Mouse (Mus musculus) heart, embryonic 15.5 days (tissue): ENCODE results near the gene Map3k12. TPM values are rescaled to one million over a fixed set of nuclear protein-coding genes. Genes with fewer than 3 reads are reported as not detected.

Experiments
- ATAC-seq: fragments of 200-750 bp; cut with Nextera tagmentation; replicated peaks from 2 replicates; pipeline ENCODE4 v1.8.0; 2017; ENCODE audit warnings: low read depth, moderate TSS enrichment; ENCODE audit not compliant: insufficient number of reproducible peaks, insufficient read depth, low FRiP score
- H3K27ac ChIP-seq: fragments of 300-500 bp; sonication (generic); 2 replicates; pipeline ENCODE4 v1.5.1; 2015; ENCODE audit warnings: mild to moderate bottlenecking, inconsistent platforms
- H3K27me3 ChIP-seq: fragments of 300-500 bp; sonication (generic); 2 replicates; pipeline ENCODE4 v1.6.1; 2015; ENCODE audit warnings: inconsistent platforms
- H3K36me3 ChIP-seq: fragments of 300-500 bp; sonication (generic); 2 replicates; pipeline ENCODE4 v1.6.1; 2015; ENCODE audit warnings: mild to moderate bottlenecking, inconsistent platforms
- H3K4me1 ChIP-seq: fragments of 300-500 bp; sonication (generic); replicated peaks from 2 replicates; pipeline ENCODE4 v1.6.1; 2015; ENCODE audit warnings: inconsistent platforms
- H3K4me2 ChIP-seq: fragments of 300-500 bp; sonication (generic); 2 replicates; pipeline ENCODE4 v1.6.1; 2015; ENCODE audit warnings: inconsistent platforms, mild to moderate bottlenecking, moderate library complexity
- H3K4me3 ChIP-seq: fragments of 300-500 bp; sonication (generic); 2 replicates; pipeline ENCODE4 v1.5.1; 2015; ENCODE audit warnings: mild to moderate bottlenecking, inconsistent platforms
- H3K9ac ChIP-seq: fragments of 300-500 bp; sonication (generic); 2 replicates; pipeline ENCODE4 v1.6.1; 2015; ENCODE audit warnings: mild to moderate bottlenecking, inconsistent platforms
- H3K9me3 ChIP-seq: fragments of 300-500 bp; sonication (generic); replicated peaks from 2 replicates; pipeline ENCODE4 v1.6.1; 2016; ENCODE audit warnings: inconsistent platforms
- WGBS: fragments of 180-500 bp; shearing (Covaris S2); methylation state at CpG from one replicate; pipeline ENCODE4 v1.1.7; 2015; ENCODE audit warnings: mixed read lengths; 5-methylcytosine and 5-hydroxymethylcytosine counted together
- polyA plus RNA-seq: library from polyadenylated mRNA; unstranded; fragments of >200 nt; fragmentation: Nextera tagmentation; extraction: Ambion mirVana; gene quantifications from 2 replicates; pipeline ENCODE4 v1.2.1, GENCODE M21; 2015

Map3k12 gene
- polyA plus RNA-seq, 1 experiment from 2014 or later: 9.8 TPM

DNA sequence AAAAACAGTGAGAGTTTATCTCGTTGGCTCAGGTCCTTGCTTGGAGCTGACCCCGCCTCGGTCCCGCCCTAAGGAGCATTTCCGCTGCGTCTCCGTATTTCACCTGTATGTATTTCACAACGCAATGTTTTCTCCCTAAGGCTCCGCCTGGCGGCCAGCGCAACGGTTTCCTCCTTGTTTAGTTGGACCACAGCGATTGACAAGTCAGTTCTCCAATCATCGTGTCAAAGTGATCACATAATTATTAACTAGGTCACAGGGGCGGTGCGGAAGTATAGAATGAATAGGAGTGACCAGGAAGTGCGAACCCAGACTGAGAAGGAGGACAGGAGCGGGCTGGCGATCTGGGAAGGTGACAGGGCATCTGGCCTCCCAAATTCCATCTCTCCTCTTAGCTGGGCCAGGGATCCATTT lies 58.0 kb downstream of the Map3k12 start, which contains the start of gene Prr13:
Prr13 (plus strand) TSS at position 125 of the 414 bp plus-strand sequence.
- H3K4me1 ChIP-seq: peaks cover 22% of the 10 kb centered on the region
- H3K9ac ChIP-seq: peak within 1 kb of the TSS; percentile 58
- ATAC-seq: peak; percentile 81
- peak within 1 kb of the TSS; percentile 47 for H3K27ac ChIP-seq
- no peaks in the 10 kb centered on the region for H3K9me3 ChIP-seq
- WGBS: under 1% methylated on average over 19 of the region's 19 CpGs
- H3K4me2 ChIP-seq: peak within 1 kb of the TSS; percentile 69
- no peaks in the 10 kb centered on the region for H3K27me3 ChIP-seq
- H3K4me3 ChIP-seq: peak within 1 kb of the TSS; percentile 58
- peaks cover 6% of the 10 kb centered on the region for H3K36me3 ChIP-seq

DNA sequence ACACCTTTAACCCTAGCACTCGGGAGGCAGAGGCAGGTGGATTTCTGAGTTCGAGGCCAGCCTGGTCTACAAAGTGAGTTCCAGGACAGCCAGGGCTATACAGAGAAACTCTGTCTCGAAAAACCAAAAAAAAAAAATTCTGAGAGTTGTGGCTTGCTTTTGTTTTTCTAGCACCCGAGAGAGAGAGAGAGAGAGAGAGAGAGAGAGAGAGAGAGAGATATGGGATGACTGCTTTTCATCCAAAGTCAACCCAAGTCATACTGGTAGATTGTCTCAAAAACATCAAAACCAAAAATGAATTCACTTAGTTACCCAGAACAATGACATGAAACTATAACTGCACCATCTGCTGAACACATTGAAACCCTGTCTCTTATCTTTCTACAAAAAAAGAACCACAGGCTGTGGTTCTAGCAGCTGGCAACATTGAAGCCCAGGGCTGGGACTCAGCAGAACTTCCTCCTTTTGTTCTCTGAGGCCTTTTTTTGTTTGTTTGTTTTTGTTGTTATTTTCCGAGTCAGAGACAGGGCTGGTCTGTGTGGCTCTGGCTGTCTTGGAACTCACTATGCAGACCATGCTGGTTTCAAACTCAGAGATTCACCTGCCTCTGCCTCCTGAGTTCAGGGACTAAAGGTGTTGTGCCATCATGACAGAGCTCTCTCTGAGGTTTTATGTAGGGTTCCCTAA lies 58.7 kb downstream of the Map3k12 start:
- Histone ChIP-seq H3K4me2 (peak overlapping the region; percentile 69), H3K4me1 (peaks cover 22% of the 10 kb centered on the region), H3K36me3 (peaks cover 6% of the 10 kb centered on the region), H3K9me3 (no peaks in the 10 kb centered on the region), H3K9ac (no peak overlapping the region), H3K4me3 (peak overlapping the region; percentile 58), H3K27ac (peak overlapping the region; percentile 47), H3K27me3 (no peaks in the 10 kb centered on the region)
- ATAC-seq: no peak
- WGBS: 57% methylated on average over 5 of the region's 5 CpGs

DNA sequence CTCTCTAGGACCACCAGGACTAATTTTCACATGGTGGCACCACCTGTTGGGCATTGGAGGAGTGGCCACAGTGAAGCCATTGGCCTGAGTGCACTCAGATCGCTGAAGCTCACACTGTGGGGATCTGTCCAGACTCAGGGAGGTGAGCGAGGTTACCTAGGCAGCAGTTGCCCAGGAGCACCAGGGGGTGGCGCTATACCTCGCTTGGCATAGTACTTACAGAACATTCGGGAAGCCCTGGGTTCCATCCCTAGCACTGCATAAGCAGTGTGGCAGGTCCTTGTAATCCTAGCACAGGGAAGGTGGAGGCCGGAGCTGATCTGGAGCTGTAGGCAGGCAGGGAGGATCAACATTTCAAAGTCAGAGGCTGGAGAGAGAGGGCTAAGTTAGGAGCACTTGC lies 60.9 kb downstream of the Map3k12 start:
- Histone ChIP-seq H3K27ac (no peak overlapping the region), H3K4me3 (no peak overlapping the region), H3K9me3 (no peaks in the 10 kb centered on the region), H3K4me1 (peaks cover 21% of the 10 kb centered on the region), H3K9ac (no peak overlapping the region), H3K36me3 (no peaks in the 10 kb centered on the region), H3K4me2 (no peak overlapping the region), H3K27me3 (no peaks in the 10 kb centered on the region)
- 37% methylated on average over 6 of the region's 6 CpGs for WGBS
- ATAC-seq: no peak

DNA sequence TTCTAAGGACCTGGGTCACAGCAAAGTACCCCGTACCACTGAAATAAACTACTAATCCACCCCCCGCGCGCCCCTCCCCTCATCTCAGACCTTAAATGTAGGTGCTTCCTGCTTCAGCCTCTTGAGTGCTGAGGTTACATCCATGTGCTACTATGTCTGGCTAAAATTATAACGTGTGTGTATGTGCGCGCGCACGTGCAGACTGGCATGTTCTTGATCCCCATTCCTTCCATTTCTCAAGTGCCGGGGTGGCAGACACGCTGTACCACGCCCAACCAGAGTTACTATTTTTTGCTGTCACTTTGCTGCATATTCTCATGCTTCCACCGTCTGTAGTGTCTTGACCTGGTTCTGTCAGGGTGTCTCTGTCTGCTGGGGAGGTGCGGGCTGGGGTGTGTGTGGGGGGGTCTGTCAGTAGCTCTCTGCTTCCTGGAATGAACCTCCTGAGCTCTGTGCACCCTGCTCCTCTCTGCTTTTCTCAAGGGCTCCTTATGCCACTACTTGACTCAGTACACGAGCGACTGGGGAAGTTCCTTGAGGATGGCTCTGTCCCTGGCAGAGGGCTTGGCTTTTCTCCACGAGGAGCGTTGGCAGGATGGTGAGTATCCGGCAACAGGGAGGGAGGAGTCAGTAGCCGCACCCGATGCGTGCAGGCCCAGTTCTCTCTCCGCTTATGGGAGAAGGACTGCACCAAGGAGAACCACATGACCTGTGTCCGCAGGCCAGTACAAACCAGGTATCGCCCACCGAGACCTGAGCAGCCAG lies 65.0 kb downstream of the Map3k12 start:
- Histone ChIP-seq H3K9me3 (no peaks in the 10 kb centered on the region), H3K9ac (no peak overlapping the region), H3K27ac (no peak overlapping the region; the same call in 1 of the 2 replicates), H3K27me3 (no peaks in the 10 kb centered on the region), H3K4me3 (no peak overlapping the region), H3K4me2 (no peak overlapping the region), H3K4me1 (0 out of 2 replicates have a peak, but pooled peaks cover 4% of the 10 kb centered on the region), H3K36me3 (no peaks in the 10 kb centered on the region)
- no peak for ATAC-seq
- WGBS: 70% methylated on average over 26 of the region's 26 CpGs

DNA sequence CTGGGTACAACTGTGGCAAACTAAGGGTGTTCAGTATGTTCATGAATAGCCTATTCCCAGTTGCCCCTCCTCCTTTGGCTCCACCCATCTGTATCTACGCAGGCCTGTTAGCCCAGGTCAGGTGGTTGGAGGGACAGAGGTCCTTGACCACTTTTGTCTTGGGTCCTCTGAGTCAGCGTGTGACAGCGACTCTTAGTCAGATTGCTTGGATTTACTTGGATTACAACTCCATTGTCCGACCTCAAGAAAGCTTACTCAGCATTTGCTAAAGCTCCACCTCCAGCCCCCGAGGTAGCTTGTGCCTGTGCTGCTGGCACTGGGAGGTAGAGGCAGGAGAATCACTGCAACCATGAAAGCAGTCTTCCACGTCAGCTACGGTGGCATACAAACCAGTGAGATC lies 65.9 kb downstream of the Map3k12 start:
- 35% methylated on average over 7 of the region's 7 CpGs for WGBS

DNA sequence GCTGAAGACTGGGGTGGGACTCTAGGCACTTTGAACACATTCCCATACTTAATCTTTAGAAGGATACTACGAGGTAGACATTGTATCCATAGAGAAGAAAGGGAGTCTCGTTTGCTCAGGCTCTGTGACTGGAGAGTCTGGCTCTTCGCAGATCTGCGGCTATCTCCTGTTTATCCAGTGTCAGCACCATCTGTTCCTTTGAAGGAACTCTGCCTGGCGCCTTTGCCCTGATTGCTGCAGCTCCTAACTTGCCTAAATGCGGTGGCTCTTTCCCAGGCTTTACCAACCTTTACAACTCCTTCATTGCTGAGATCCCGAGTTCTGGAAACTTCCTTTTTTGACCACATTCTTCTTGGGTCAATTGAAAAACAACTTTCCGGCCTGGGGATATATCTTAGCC lies 67.5 kb downstream of the Map3k12 start:
- no peak for ATAC-seq

More for the DNA sequence above, 65.9 kb downstream of the Map3k12 start:
- Histone ChIP-seq H3K36me3 (no peaks in the 10 kb centered on the region), H3K4me2 (no peak overlapping the region), H3K4me3 (no peak overlapping the region), H3K4me1 (peaks cover 8% of the 10 kb centered on the region; the same call in 1 of the 2 replicates), H3K27me3 (no peaks in the 10 kb centered on the region), H3K9me3 (no peaks in the 10 kb centered on the region), H3K27ac (no peak overlapping the region), H3K9ac (no peak overlapping the region)
- ATAC-seq: no peak

More for the DNA sequence above, 67.5 kb downstream of the Map3k12 start:
- Histone ChIP-seq H3K4me2 (no peak overlapping the region), H3K9me3 (no peaks in the 10 kb centered on the region), H3K36me3 (no peaks in the 10 kb centered on the region), H3K27ac (no peak overlapping the region), H3K27me3 (no peaks in the 10 kb centered on the region), H3K9ac (no peak overlapping the region), H3K4me1 (peaks cover 8% of the 10 kb centered on the region; the same call in 1 of the 2 replicates), H3K4me3 (no peak overlapping the region)
- 39% methylated on average over 8 of the region's 8 CpGs for WGBS

Other genes with a start within 250 kb of the Map3k12 start
- gene Gm9918, start 246.5 kb downstream of the Map3k12 start, polyA plus RNA-seq: not detected in 2 replicates
- 39.3 and 47.4 TPM in 2 replicates for gene Mfsd5, start 237.6 kb downstream of the Map3k12 start, polyA plus RNA-seq
- 14.7 and 20.0 TPM in 2 replicates for gene Espl1, start 220.8 kb downstream of the Map3k12 start, polyA plus RNA-seq
- gene Pfdn5, start 190.9 kb downstream of the Map3k12 start, polyA plus RNA-seq: 261 and 296 TPM in 2 replicates
- 47.9 and 69.2 TPM in 2 replicates for gene Myg1, start 185.4 kb downstream of the Map3k12 start, polyA plus RNA-seq
- 39.1 and 52.4 TPM in 2 replicates for gene Aaas, start 166.3 kb downstream of the Map3k12 start, polyA plus RNA-seq
- gene Sp7, start 149.9 kb downstream of the Map3k12 start, polyA plus RNA-seq: 0.15 and 0.22 TPM in 2 replicates
- gene Sp1, start 110.9 kb downstream of the Map3k12 start, polyA plus RNA-seq: 4.7 and 5.0 TPM in 2 replicates
- gene Amhr2, start 71.7 kb downstream of the Map3k12 start, polyA plus RNA-seq: 4.9 and 5.7 TPM in 2 replicates
- gene Prr13, start 58.0 kb downstream of the Map3k12 start, polyA plus RNA-seq: 87.9 and 91.2 TPM in 2 replicates
- 130 and 139 TPM in 2 replicates for gene Pcbp2, start 46.5 kb downstream of the Map3k12 start, polyA plus RNA-seq
- 2.0 and 2.6 TPM in 2 replicates for gene Gm10337, start 13.3 kb downstream of the Map3k12 start, polyA plus RNA-seq
- gene Tarbp2, start 1.1 kb upstream of the Map3k12 start, polyA plus RNA-seq: 78.3 and 87.9 TPM in 2 replicates
- 2.3 and 2.4 TPM in 2 replicates for gene Npff, start 7.9 kb upstream of the Map3k12 start, polyA plus RNA-seq
- gene Gm28047, start 108.0 kb upstream of the Map3k12 start, polyA plus RNA-seq: 0.24 TPM in 1 of 2 replicates, not detected in the other
- 26.7 and 32.7 TPM in 2 replicates for gene Atf7, start 108.4 kb upstream of the Map3k12 start, polyA plus RNA-seq
- gene Atp5g2, start 155.3 kb upstream of the Map3k12 start, polyA plus RNA-seq: 58.1 and 78.1 TPM in 2 replicates
- gene Calcoco1, start 205.1 kb upstream of the Map3k12 start, polyA plus RNA-seq: 62.8 and 79.1 TPM in 2 replicates